Mouse (Mus musculus): Measurements from ENCODE around the gene Fmc1.
A peak's percentile ranks its signal among the peaks of the same experiment; 100 is the strongest.

Fmc1 gene

GRCm38 (mm10) chr6:38551989-38552635, 18.8 kb downstream of the Fmc1 start:
- DNase-seq (ENCODE audit: inconsistent ontology term), result peak; percentile 100

DNA sequence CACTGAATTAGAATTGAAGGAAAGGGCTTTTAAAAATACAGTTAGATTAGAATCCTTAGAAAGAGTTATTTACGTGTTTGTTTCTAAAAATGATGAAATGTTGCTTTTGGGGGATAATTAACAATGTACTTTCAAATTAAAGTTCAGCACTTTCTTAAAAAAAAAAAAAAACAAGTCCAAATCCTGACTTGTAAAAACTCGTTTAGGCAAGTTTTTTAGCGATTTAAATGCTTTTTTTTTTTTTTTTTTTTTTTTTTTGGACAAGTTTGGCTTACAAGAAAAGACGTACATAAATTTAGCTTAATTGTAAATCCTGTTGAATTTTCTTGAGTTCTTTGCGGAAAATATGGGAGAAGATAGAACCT, 19.3 kb downstream of the Fmc1 start:
- DNase-seq (ENCODE audit: inconsistent ontology term), result no peak

DNA sequence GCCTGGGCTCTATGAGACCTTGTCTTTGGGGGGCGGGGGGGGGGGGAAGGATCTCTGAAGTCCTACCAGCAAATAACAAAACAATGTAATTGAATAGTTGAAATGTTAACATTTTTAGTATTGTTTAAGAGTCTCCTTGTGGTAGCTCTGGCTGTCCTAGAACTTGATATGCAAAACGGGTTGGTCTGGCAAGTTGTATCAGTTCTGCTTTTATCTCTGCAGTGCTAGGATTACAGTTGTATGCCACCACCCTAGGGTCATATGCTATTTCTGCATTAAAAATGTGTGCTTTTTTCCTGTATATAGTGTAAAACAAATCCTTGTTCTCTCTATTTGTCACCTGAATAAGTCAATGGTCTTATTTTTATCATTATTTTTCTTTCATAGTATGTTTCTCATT, 42.8 kb downstream of the Fmc1 start:
- no peak for DNase-seq (ENCODE audit: inconsistent ontology term)

GRCm38 (mm10) chr6:38580112-38580857, 47.0 kb downstream of the Fmc1 start:
- DNase-seq (ENCODE audit: inconsistent ontology term), result no peak

GRCm38 (mm10) chr6:38581711-38582110, 48.4 kb downstream of the Fmc1 start:
- no peak for DNase-seq (ENCODE audit: inconsistent ontology term)
